Mouse (Mus musculus): ENCODE results near the gene Acbd4. TPM values are rescaled to one million over a fixed set of nuclear protein-coding genes. Genes with fewer than 3 reads are reported as not detected.

The Acbd4 gene
- polyA plus RNA-seq, 1 experiment from 2014 or later, result 8.4 TPM

GRCm38 (mm10) chr11:103158621-103159478 is 57.4 kb downstream of the Acbd4 start:
- WGBS, result under 1% methylated on average over 25 of the region's 25 CpGs
- H3K4me2 ChIP-seq (replicated peaks), result peak overlapping the region; percentile 44
- no peak overlapping the region for H3K27ac ChIP-seq (replicated peaks)
- H3K27me3 ChIP-seq, result no peaks in the 10 kb centered on the region
- peak overlapping the region; percentile 17; the same call in 1 of the 2 replicates for H3K4me3 ChIP-seq
- no peaks in the 10 kb centered on the region for H3K9me3 ChIP-seq
- no peak overlapping the region for H3K9ac ChIP-seq (replicated peaks)
- peak; percentile 91 for ATAC-seq (ENCODE audit: low FRiP score, low read depth)
- no peaks in the 10 kb centered on the region for H3K36me3 ChIP-seq
- 0 out of 2 replicates have a peak, but pooled peaks cover 5% of the 10 kb centered on the region for H3K4me1 ChIP-seq

GRCm38 (mm10) chr11:103160738-103161137 is 59.3 kb downstream of the Acbd4 start:
- Histone ChIP-seq H3K4me3 (no peak overlapping the region), H3K27me3 (no peaks in the 10 kb centered on the region), H3K4me1 (0 out of 2 replicates have a peak, but pooled peaks cover 5% of the 10 kb centered on the region), H3K36me3 (no peaks in the 10 kb centered on the region), H3K9ac (replicated peaks) (no peak overlapping the region), H3K27ac (replicated peaks) (no peak overlapping the region), H3K9me3 (no peaks in the 10 kb centered on the region), H3K4me2 (replicated peaks) (no peak overlapping the region)
- 89% methylated on average over 11 of the region's 11 CpGs for WGBS
- ATAC-seq (ENCODE audit: low FRiP score, low read depth), result no peak

- no peaks in the 10 kb centered on the region for H3K27me3 ChIP-seq
- WGBS, result 72% methylated on average over 7 of the region's 7 CpGs
- no peak for ATAC-seq (ENCODE audit: low FRiP score, low read depth)
- no peak overlapping the region for H3K27ac ChIP-seq (replicated peaks)
- H3K9ac ChIP-seq (replicated peaks), result no peak overlapping the region
- H3K4me1 ChIP-seq, result 0 out of 2 replicates have a peak, but pooled peaks cover 5% of the 10 kb centered on the region
- H3K4me2 ChIP-seq (replicated peaks), result no peak overlapping the region
- H3K9me3 ChIP-seq, result no peaks in the 10 kb centered on the region
- H3K36me3 ChIP-seq, result no peaks in the 10 kb centered on the region
- H3K4me3 ChIP-seq, result no peak overlapping the region
Observed at GRCm38 (mm10) chr11:103161449-103161848, 60.0 kb downstream of the Acbd4 start.

Other genes with a start within 250 kb of the Acbd4 start
- 238 and 242 TPM in 2 replicates for gene Eftud2, start 220.7 kb upstream of the Acbd4 start, polyA plus RNA-seq (2016; fragmentation: Nextera tagmentation; extraction: Ambion mirVana)
- gene Ccdc103, start 220.5 kb upstream of the Acbd4 start, polyA plus RNA-seq (2016; fragmentation: Nextera tagmentation; extraction: Ambion mirVana), result 1.8 and 2.3 TPM in 2 replicates
- gene Fam187a, start 216.5 kb upstream of the Acbd4 start, polyA plus RNA-seq (2016; fragmentation: Nextera tagmentation; extraction: Ambion mirVana), result not detected in 2 replicates
- gene Gfap, start 200.8 kb upstream of the Acbd4 start, polyA plus RNA-seq (2016; fragmentation: Nextera tagmentation; extraction: Ambion mirVana), result not detected in 2 replicates
- gene Kif18b, start 176.6 kb upstream of the Acbd4 start, polyA plus RNA-seq (2016; fragmentation: Nextera tagmentation; extraction: Ambion mirVana), result 9.1 and 9.7 TPM in 2 replicates
- gene C1ql1, start 155.0 kb upstream of the Acbd4 start, polyA plus RNA-seq (2016; fragmentation: Nextera tagmentation; extraction: Ambion mirVana), result 12.7 and 15.3 TPM in 2 replicates
- 41.3 and 44.8 TPM in 2 replicates for gene Nmt1, start 73.5 kb upstream of the Acbd4 start, polyA plus RNA-seq (2016; fragmentation: Nextera tagmentation; extraction: Ambion mirVana)
- gene Dcakd, start 73.3 kb upstream of the Acbd4 start, polyA plus RNA-seq (2016; fragmentation: Nextera tagmentation; extraction: Ambion mirVana), result 163 and 174 TPM in 2 replicates
- 0.79 and 1.1 TPM in 2 replicates for gene Plcd3, start within 50 bp of the Acbd4 start, polyA plus RNA-seq (2016; fragmentation: Nextera tagmentation; extraction: Ambion mirVana)
- gene Hexim1, start 14.5 kb downstream of the Acbd4 start, polyA plus RNA-seq (2016; fragmentation: Nextera tagmentation; extraction: Ambion mirVana), result 2.6 and 3.1 TPM in 2 replicates
- gene Hexim2, start 30.7 kb downstream of the Acbd4 start, polyA plus RNA-seq (2016; fragmentation: Nextera tagmentation; extraction: Ambion mirVana), result 9.7 and 10.5 TPM in 2 replicates
- gene Fmnl1, start 69.4 kb downstream of the Acbd4 start, polyA plus RNA-seq (2016; fragmentation: Nextera tagmentation; extraction: Ambion mirVana), result 1.3 and 1.8 TPM in 2 replicates
- gene 1700023F06Rik, start 106.9 kb downstream of the Acbd4 start, polyA plus RNA-seq (2016; fragmentation: Nextera tagmentation; extraction: Ambion mirVana), result not detected in 2 replicates
- 0.21 TPM in 1 of 2 replicates, not detected in the other for gene Spata32, start 116.8 kb downstream of the Acbd4 start, polyA plus RNA-seq (2016; fragmentation: Nextera tagmentation; extraction: Ambion mirVana)
- 6.0 and 7.8 TPM in 2 replicates for gene Map3k14, start 165.8 kb downstream of the Acbd4 start, polyA plus RNA-seq (2016; fragmentation: Nextera tagmentation; extraction: Ambion mirVana)